Mouse (Mus musculus) brown adipose tissue, adult 24 weeks (tissue): ENCODE data around the gene Vldlr. TPM values are rescaled to one million over a fixed set of nuclear protein-coding genes. Genes with fewer than 3 reads are reported as not detected.
A peak's percentile ranks its signal among the peaks of the same experiment; 100 is the strongest.

Experiments
- H3K27ac ChIP-seq: fragments of 200-500 bp; replicated peaks from 2 replicates; pipeline ENCODE4 v1.5.1; 2012; ENCODE audit warnings: low read depth, mild to moderate bottlenecking, low read length
- H3K4me1 ChIP-seq: fragments of 200-500 bp; 2 replicates; pipeline ENCODE4 v1.6.1; 2012; ENCODE audit warnings: low read length, mixed read lengths; ENCODE audit not compliant: control insufficient read depth, insufficient read depth, insufficient read length
- H3K4me3 ChIP-seq: fragments of 200-500 bp; 2 replicates; pipeline ENCODE4 v1.5.1; 2012; ENCODE audit warnings: low read depth, mild to moderate bottlenecking, low read length, moderate library complexity; ENCODE audit not compliant: insufficient read depth
- polyA plus RNA-seq: library from polyadenylated mRNA; stranded (reverse); fragments of >200 nt; gene quantifications from 2 replicates; pipeline ENCODE4 v1.2.4, GENCODE M21; 2012; ENCODE audit not compliant: missing spikeins, insufficient read depth, insufficient read length

Vldlr gene
- polyA plus RNA-seq, 1 experiment: 66.9 TPM

DNA sequence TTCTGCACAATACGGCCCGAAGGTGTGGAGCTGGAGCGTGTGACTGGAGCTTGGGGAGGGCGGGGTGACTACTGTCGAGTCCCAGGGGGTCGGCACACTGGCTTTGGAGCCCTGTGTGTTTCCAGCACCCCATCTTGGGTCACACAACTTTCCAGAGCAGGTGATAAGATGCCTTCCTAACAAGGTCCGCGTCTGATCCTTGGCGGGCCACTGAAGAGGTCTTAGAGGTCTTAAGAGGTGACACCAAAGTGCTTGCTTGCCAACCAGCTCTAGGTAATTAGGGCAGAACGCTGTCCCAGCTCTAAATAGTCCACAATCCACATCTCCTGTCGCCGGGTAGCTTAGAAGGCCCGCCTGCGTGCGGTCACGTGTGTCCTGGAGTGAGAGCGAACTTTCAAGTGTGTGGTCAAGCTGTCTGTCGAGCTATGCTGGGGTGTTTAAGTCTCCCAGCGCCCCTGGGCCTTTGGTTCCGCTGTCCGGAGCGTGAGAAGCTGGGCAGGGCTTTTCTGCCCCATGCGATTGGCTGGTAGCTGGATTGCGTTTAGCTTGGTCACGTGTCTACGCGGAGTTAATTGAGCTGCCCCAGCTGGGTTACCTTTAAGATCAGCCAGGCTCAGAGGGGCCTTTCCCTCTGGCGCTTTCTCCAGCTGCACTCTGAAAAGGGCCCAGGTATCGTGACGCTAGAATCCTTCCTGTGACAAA lies 2.4 kb downstream of the Vldlr start:
- Histone ChIP-seq H3K4me1 (peaks cover 5% of the 10 kb centered on the region; the same call in 1 of the 2 replicates), H3K27ac (peak overlapping the region; percentile 98), H3K4me3 (peak overlapping the region; percentile 74)

- H3K4me1 ChIP-seq: peaks cover 5% of the 10 kb centered on the region; the same call in 1 of the 2 replicates
- peak overlapping the region; percentile 44; the same call in 1 of the 2 replicates for H3K27ac ChIP-seq
- H3K4me3 ChIP-seq: no peak overlapping the region
Measured at GRCm38 (mm10) chr19:27219586-27219985, 3.3 kb downstream of the Vldlr start.

- Histone ChIP-seq H3K4me1 (peaks cover 18% of the 10 kb centered on the region), H3K27ac (peak overlapping the region; percentile 97)
Measured at GRCm38 (mm10) chr19:27223046-27223445, 6.8 kb downstream of the Vldlr start.

DNA sequence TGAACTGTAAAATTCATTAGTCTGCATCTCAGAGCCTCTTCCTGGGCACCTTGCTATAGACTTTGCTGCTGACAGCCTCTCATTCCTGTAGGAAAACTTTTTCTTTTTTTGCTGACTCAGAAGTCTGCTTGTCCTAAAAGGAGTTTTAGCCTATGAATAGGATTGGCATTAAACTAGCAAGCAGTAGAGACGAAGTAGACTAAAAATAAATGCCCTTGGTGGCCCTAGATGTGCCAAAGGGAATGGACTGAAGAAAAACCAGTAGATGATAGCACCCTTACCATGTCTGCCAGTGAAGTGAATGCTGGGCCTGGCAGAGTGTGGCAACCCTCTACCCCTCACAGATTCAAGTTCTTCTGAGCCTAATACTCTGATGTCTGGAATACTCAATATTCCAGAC lies 8.1 kb downstream of the Vldlr start:
- Histone ChIP-seq H3K4me3 (no peak overlapping the region), H3K27ac (peak overlapping the region; percentile 89)

More at GRCm38 (mm10) chr19:27223046-27223445, 6.8 kb downstream of the Vldlr start:
- H3K4me3 ChIP-seq: no peak overlapping the region

GRCm38 (mm10) chr19:27226626-27227025 lies 10.3 kb downstream of the Vldlr start:
- Histone ChIP-seq H3K4me3 (no peak overlapping the region), H3K27ac (no peak overlapping the region), H3K4me1 (peaks cover 15% of the 10 kb centered on the region)

More for the DNA sequence above, 8.1 kb downstream of the Vldlr start:
- H3K4me1 ChIP-seq: peaks cover 18% of the 10 kb centered on the region

GRCm38 (mm10) chr19:27227131-27227530 lies 10.8 kb downstream of the Vldlr start:
- peak overlapping the region; percentile 44; the same call in 1 of the 2 replicates for H3K27ac ChIP-seq
- H3K4me3 ChIP-seq: no peak overlapping the region
- peaks cover 15% of the 10 kb centered on the region for H3K4me1 ChIP-seq

- H3K4me1 ChIP-seq: peaks cover 13% of the 10 kb centered on the region
- no peak overlapping the region for H3K27ac ChIP-seq
- H3K4me3 ChIP-seq: no peak overlapping the region
Measured at GRCm38 (mm10) chr19:27228254-27228653, 12.0 kb downstream of the Vldlr start.

GRCm38 (mm10) chr19:27233386-27233785 lies 17.1 kb downstream of the Vldlr start:
- Histone ChIP-seq H3K27ac (no peak overlapping the region), H3K4me3 (no peak overlapping the region)

GRCm38 (mm10) chr19:27239913-27240312 lies 23.6 kb downstream of the Vldlr start:
- H3K27ac ChIP-seq: no peak overlapping the region
- no peak overlapping the region for H3K4me3 ChIP-seq
- no peaks in the 10 kb centered on the region for H3K4me1 ChIP-seq

More at GRCm38 (mm10) chr19:27233386-27233785, 17.1 kb downstream of the Vldlr start:
- H3K4me1 ChIP-seq: no peaks in the 10 kb centered on the region

- H3K4me1 ChIP-seq: no peaks in the 10 kb centered on the region
- no peak overlapping the region for H3K27ac ChIP-seq
- no peak overlapping the region for H3K4me3 ChIP-seq
Measured at GRCm38 (mm10) chr19:27243527-27243926, 27.2 kb downstream of the Vldlr start.

DNA sequence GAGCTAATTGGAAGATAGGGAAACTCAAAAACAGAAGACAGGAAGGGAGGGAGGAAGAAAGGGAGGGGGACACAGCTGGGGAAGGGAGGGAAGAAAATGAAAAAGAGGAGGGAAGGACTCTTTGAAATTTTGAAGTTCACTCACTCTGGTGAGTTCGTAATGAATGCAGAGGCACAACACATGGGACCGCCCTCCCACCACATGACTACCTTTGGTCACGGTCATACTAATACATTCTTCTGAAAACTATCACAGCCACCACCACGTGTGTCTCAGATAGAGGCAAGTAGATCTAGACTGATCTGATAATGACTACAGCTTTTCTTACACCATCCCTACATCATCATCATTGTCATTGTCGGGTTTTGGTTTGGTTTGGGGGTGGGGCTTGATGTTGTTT lies 38.5 kb downstream of the Vldlr start:
- Histone ChIP-seq H3K4me3 (no peak overlapping the region), H3K4me1 (no peaks in the 10 kb centered on the region), H3K27ac (no peak overlapping the region)

DNA sequence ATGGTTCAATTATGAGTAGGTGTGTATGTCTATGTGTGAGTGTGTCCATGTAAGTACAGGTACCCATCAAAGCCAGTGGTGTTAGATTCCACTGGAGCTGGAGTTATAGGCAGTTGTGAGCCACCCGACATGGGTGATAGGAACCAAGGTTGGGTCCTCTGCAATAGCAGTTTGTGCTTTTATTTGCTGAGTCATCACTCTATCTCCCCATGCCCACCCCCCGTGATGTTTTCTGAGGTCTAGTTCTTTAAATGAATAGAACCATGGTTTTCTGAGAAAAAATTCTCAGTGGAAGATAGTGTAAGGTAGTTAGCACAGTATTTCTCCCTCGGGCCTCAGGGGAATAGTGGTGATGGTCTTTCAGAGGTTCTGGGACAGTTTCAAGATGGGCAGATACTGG lies 39.4 kb downstream of the Vldlr start:
- Histone ChIP-seq H3K4me1 (no peaks in the 10 kb centered on the region), H3K4me3 (no peak overlapping the region), H3K27ac (no peak overlapping the region)

DNA sequence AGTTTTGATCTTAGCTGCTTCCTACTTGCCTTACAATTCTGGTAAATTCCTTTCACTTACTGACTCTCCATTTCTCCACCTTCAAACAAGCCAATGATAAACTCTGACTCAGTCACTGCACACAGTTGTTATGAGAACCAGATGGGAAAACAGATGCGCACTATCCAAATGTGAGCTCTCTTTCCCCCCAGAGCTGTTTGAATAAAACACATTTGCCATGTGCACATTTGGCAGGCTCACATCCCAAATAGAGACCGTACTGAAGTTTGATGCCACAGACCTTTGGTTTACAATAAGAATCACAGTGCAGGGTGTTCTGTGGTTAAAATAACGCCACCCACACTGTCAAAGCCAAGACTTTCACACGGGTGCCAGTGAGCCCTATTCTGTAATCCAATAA lies 43.8 kb downstream of the Vldlr start:
- Histone ChIP-seq H3K4me1 (no peaks in the 10 kb centered on the region), H3K4me3 (no peak overlapping the region), H3K27ac (no peak overlapping the region)

DNA sequence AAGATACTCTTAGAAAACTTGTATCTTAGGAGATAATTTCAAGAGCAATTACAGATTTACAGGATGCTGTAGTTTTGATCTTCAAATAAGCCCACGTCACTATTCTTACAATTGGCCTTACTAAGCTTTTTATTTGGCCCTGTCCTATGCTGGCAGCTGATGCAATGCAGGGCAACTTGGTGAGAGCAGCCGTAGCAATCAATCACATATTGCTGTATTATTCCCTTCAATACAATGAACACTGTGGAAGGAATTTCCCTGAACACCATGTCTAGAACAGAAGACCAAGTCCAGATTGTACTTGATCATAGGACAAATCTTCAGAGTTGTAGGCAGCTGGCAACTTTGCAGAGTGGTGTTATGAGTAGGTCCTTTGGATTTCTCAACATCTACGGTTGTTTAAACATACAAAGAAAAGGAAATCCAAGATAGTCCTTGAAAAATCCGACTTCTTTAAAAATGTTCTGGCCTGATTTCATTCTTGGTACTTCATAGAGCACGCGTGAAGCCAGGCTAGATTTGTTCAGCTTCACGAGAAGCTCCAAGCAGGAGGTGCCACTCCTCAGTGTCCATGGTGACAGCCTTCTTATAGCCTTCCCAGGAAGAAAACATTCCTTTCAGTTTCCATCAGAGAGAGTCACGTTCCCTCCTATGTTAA lies 44.5 kb downstream of the Vldlr start:
- H3K27ac ChIP-seq: no peak overlapping the region
- no peak overlapping the region for H3K4me3 ChIP-seq
- no peaks in the 10 kb centered on the region for H3K4me1 ChIP-seq

GRCm38 (mm10) chr19:27262141-27262540 lies 45.9 kb downstream of the Vldlr start:
- Histone ChIP-seq H3K4me1 (no peaks in the 10 kb centered on the region), H3K4me3 (no peak overlapping the region), H3K27ac (no peak overlapping the region)

DNA sequence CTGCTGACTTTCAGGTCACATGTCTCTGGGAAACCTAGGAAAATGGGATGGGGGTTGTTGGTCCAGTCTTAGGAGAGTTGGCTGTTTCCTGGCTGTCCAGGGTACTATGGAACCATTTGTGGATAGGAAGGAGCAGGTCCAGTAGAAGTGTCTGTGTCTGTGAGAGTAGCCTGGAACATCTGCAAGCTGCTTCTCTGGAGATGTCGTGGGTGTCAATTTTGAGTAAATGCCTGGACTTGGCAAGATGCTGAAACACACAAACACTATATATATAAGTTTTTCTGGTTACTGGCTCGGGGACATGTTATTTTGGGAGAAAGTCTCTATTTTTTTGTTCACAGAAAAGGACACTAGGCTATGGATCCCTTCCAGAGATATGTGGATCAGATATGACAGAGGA lies 57.1 kb downstream of the Vldlr start:
- H3K27ac ChIP-seq: no peak overlapping the region
- no peak overlapping the region for H3K4me3 ChIP-seq
- H3K4me1 ChIP-seq: no peaks in the 10 kb centered on the region
